Mouse (Mus musculus) kidney, postnatal 0 days (tissue): Measurements from ENCODE around the gene Trcg1. TPM values are rescaled to one million over a fixed set of nuclear protein-coding genes. Genes with fewer than 3 reads are reported as not detected.

Experiments
- ATAC-seq: fragments of 200-750 bp; cut with Nextera tagmentation; replicated peaks from 2 replicates; pipeline ENCODE4 v1.8.0; 2017; ENCODE audit warnings: low read depth, moderate number of reproducible peaks, moderate TSS enrichment, moderate library complexity; ENCODE audit not compliant: low FRiP score
- DNase-seq: peaks from one replicate; pipeline ENCODE4 v3.0.0-alpha.2; 2016; ENCODE audit warnings: low spot score
- H3K27ac ChIP-seq: fragments of 300-500 bp; sonication (generic); 2 replicates; pipeline ENCODE4 v1.5.1; 2014; ENCODE audit warnings: mild to moderate bottlenecking
- H3K27me3 ChIP-seq: fragments of 300-500 bp; sonication (generic); 2 replicates; pipeline ENCODE4 v1.6.1; 2014; ENCODE audit warnings: low read length, mixed read lengths; ENCODE audit not compliant: insufficient read depth
- H3K36me3 ChIP-seq: fragments of 300-500 bp; sonication (generic); 2 replicates; pipeline ENCODE4 v1.6.1; 2014; ENCODE audit warnings: low read length, mixed read lengths; ENCODE audit not compliant: insufficient read depth
- H3K4me1 ChIP-seq: fragments of 300-500 bp; sonication (generic); replicated peaks from 2 replicates; pipeline ENCODE4 v1.6.1; 2014; ENCODE audit warnings: antibody characterized with exemption, low read length, mixed read lengths; ENCODE audit not compliant: insufficient read depth
- H3K4me2 ChIP-seq: fragments of 300-500 bp; sonication (generic); 2 replicates; pipeline ENCODE4 v1.6.1; 2014; ENCODE audit warnings: mild to moderate bottlenecking, low read length, moderate library complexity, mixed read lengths
- H3K4me3 ChIP-seq: fragments of 300-500 bp; sonication (generic); replicated peaks from 2 replicates; pipeline ENCODE4 v1.5.1; 2014; ENCODE audit warnings: low read depth, low read length
- H3K9ac ChIP-seq: fragments of 300-500 bp; sonication (generic); 2 replicates; pipeline ENCODE4 v1.6.1; 2014; ENCODE audit warnings: low read depth, low read length
- H3K9me3 ChIP-seq: fragments of 300-500 bp; sonication (generic); replicated peaks from 2 replicates; pipeline ENCODE4 v1.6.1; 2016; ENCODE audit warnings: low read length, inconsistent platforms, mixed read lengths
- CTCF ChIP-seq: IDR thresholded peaks from 2 replicates; pipeline ENCODE4 v1.5.1; 2016; ENCODE audit warnings: antibody characterized with exemption, low read depth, mild to moderate bottlenecking, moderate library complexity
- WGBS: fragments of 180-500 bp; shearing (Covaris S2); extraction: QIAGEN DNeasy Blood & Tissue Kit; methylation state at CpG from one replicate; pipeline ENCODE4 v1.1.7; 2014; 5-methylcytosine and 5-hydroxymethylcytosine counted together
- polyA plus RNA-seq: library from polyadenylated mRNA; unstranded; fragments of >200 nt; fragmentation: Nextera tagmentation; extraction: Ambion mirVana; gene quantifications from 2 replicates; pipeline ENCODE4 v1.2.1, GENCODE M21; 2015

The Trcg1 gene
- polyA plus RNA-seq, 1 experiment from 2014 or later, result 0.04 TPM

GRCm38 (mm10) chr9:57278268-57278667 lies 41.9 kb downstream of the Trcg1 start:
- no peak for TF ChIP-seq CTCF
- H3K27ac ChIP-seq, result no peak overlapping the region
- no peak for DNase-seq
- H3K4me3 ChIP-seq, result no peak overlapping the region
- H3K27me3 ChIP-seq, result no peaks in the 10 kb centered on the region
- peaks cover 12% of the 10 kb centered on the region for H3K4me1 ChIP-seq
- H3K9me3 ChIP-seq, result no peaks in the 10 kb centered on the region
- no peak overlapping the region for H3K4me2 ChIP-seq
- WGBS, result 50% methylated on average over 4 of the region's 4 CpGs
- no peaks in the 10 kb centered on the region for H3K36me3 ChIP-seq
- no peak for ATAC-seq
- no peak overlapping the region for H3K9ac ChIP-seq

DNA sequence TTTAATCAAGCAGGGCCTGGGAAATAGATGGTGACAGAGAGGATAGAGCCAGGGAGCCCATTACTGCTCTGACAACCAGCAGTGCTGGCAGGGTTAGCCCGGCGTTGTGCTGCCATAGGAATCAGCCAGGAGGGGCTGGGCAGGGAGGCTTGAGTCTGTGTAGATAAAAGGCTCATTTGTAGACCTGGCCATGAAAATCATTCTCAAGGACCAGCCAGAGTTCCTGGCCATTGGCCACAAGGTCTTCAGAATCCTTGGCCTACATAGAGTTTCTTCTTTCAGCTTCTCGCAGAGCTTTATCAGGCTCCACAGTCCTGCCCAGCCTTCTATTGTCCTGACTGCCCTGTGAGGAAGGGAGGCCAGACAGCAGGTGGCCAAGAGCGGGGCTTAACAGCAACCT lies 43.1 kb downstream of the Trcg1 start:
- no peak overlapping the region for H3K27ac ChIP-seq
- no peak overlapping the region for H3K4me3 ChIP-seq
- no peaks in the 10 kb centered on the region for H3K27me3 ChIP-seq
- H3K4me1 ChIP-seq, result peaks cover 16% of the 10 kb centered on the region
- WGBS, result 60% methylated on average over 4 of the region's 4 CpGs
- ATAC-seq (no peak), DNase-seq (no peak)
- no peaks in the 10 kb centered on the region for H3K36me3 ChIP-seq
- H3K9me3 ChIP-seq, result no peaks in the 10 kb centered on the region
- H3K4me2 ChIP-seq, result no peak overlapping the region
- no peak for TF ChIP-seq CTCF
- H3K9ac ChIP-seq, result no peak overlapping the region

DNA sequence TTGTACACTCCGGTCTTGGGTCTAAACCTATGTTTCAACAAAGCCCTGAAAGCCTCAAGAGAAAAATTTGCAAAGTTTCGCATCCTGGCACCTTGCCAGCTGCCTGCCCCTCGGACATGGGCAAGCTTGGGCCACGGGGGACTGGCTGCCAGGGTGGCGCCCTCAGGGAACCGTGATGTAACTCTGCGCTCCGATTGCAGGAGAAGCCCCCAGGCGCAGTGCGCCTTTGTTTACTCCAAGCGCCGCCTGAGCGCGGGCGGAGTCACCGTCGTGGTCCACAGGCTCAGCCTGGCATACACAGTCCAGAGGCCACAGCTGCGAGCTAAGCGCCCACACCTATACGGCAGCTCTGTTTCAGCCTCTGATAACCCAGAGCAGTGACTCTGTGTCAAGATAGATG lies 45.2 kb downstream of the Trcg1 start:
- H3K4me1 ChIP-seq, result peaks cover 16% of the 10 kb centered on the region
- no peak overlapping the region for H3K4me3 ChIP-seq
- peak; percentile 82 for ATAC-seq
- H3K4me2 ChIP-seq, result peak overlapping the region; percentile 48
- H3K27me3 ChIP-seq, result no peaks in the 10 kb centered on the region
- no peaks in the 10 kb centered on the region for H3K9me3 ChIP-seq
- 10% methylated on average over 20 of the region's 20 CpGs for WGBS
- H3K27ac ChIP-seq, result no peak overlapping the region
- no peak for TF ChIP-seq CTCF
- 0 out of 2 replicates have a peak overlapping the region, but pooled peaks have one; percentile 35 for H3K9ac ChIP-seq
- no peaks in the 10 kb centered on the region for H3K36me3 ChIP-seq
- DNase-seq, result peak; percentile 61

GRCm38 (mm10) chr9:57282686-57283085 lies 46.3 kb downstream of the Trcg1 start:
- ATAC-seq, result no peak
- no peak overlapping the region for H3K4me3 ChIP-seq
- no peaks in the 10 kb centered on the region for H3K36me3 ChIP-seq
- peaks cover 16% of the 10 kb centered on the region for H3K4me1 ChIP-seq
- no peak overlapping the region for H3K9ac ChIP-seq
- H3K9me3 ChIP-seq, result no peaks in the 10 kb centered on the region
- 60% methylated on average over 3 of the region's 3 CpGs for WGBS
- TF ChIP-seq CTCF, result no peak
- no peaks in the 10 kb centered on the region for H3K27me3 ChIP-seq
- H3K27ac ChIP-seq, result no peak overlapping the region
- DNase-seq, result no peak
- H3K4me2 ChIP-seq, result no peak overlapping the region

- Histone ChIP-seq H3K4me2 (no peak overlapping the region), H3K27ac (no peak overlapping the region), H3K9me3 (no peaks in the 10 kb centered on the region), H3K36me3 (no peaks in the 10 kb centered on the region), H3K9ac (no peak overlapping the region), H3K4me3 (no peak overlapping the region), H3K27me3 (no peaks in the 10 kb centered on the region), H3K4me1 (peaks cover 16% of the 10 kb centered on the region)
- DNase-seq, result no peak
- 62% methylated on average over 4 of the region's 4 CpGs for WGBS
- TF ChIP-seq CTCF, result no peak
- ATAC-seq, result no peak
Observed at GRCm38 (mm10) chr9:57283311-57283710, 47.0 kb downstream of the Trcg1 start.

- ATAC-seq (no peak), DNase-seq (no peak)
- 88% methylated on average over 6 of the region's 6 CpGs for WGBS
- Histone ChIP-seq H3K27ac (no peak overlapping the region), H3K4me2 (no peak overlapping the region), H3K9me3 (no peaks in the 10 kb centered on the region), H3K4me1 (peaks cover 9% of the 10 kb centered on the region; the same call in 1 of the 2 replicates), H3K27me3 (no peaks in the 10 kb centered on the region), H3K36me3 (no peaks in the 10 kb centered on the region), H3K9ac (no peak overlapping the region), H3K4me3 (no peak overlapping the region)
- TF ChIP-seq CTCF, result no peak
Observed at GRCm38 (mm10) chr9:57287183-57287582, 50.8 kb downstream of the Trcg1 start.

DNA sequence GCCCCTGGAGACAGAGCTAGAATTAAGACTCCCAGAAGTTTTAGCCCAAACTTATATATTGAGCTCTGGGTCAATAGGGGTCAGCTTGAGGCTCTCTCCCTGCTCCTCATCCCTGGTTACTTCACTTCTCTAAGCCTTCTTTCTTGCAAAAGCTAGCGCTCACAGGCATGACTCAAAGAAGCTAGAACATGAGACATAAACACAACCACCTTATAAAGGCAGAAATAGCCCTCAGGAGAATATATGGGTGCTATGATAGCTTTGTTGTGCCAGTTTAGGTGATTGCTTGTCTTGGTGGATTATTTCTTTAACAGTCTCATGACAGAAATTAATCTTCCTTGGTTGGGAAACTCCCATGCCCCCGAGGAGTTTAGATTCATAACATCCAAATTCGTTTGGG lies 58.5 kb downstream of the Trcg1 start:
- Histone ChIP-seq H3K27me3 (no peaks in the 10 kb centered on the region), H3K27ac (no peak overlapping the region), H3K9ac (no peak overlapping the region), H3K4me3 (no peak overlapping the region), H3K4me2 (no peak overlapping the region), H3K36me3 (no peaks in the 10 kb centered on the region), H3K4me1 (no peaks in the 10 kb centered on the region), H3K9me3 (no peaks in the 10 kb centered on the region)
- no peak for DNase-seq
- no peak for ATAC-seq
- TF ChIP-seq CTCF, result no peak
- WGBS, result 61% methylated on average over 3 of the region's 3 CpGs
